ENCODE assay signal across 16 mouse cellular contexts in the genomic region with DNA sequence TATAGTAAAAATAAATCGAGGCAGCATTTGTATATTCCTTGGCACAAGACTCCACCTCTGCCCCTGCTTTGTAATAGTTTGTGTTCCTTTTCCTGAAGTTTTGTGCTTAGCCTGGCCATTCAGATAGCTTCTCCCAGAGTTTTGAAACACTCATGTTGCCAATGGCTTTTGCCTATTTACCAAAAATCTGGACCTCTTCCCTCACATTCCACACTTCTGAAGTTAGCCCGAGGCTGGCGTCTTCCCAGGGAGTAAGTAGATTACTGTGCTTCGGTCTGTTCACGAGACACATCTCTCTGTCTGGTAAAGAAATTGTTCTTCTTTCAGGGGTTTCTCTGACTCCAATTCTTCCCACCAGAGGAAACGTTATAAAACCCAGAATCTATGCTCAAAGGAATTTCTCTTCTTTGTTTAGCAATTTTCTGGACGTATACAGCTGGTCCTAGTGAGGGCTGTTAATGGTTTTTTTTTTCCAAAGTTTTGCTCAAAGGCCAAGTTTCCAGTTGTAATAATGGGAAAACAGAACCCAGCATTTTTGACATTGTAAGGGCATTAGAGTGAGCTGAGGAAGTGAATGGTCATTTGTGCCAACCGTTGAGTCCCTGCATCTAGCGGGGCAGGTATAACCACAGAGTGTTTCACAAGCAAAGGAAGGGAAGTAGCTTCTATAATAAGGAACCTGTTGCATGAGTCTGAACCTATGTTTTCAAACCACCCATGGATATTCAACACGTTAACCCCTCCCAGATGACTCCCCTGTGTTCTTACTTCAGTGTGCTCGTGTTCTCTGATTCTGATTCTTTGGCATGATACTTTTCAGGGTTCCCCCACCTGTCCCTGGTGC. TPM values are rescaled to one million over a fixed set of nuclear protein-coding genes. Genes with fewer than 3 reads are reported as not detected.
DNase-seq lines count a peak whose midpoint lies in the region; ATAC-seq lines count a peak whose summit lies in the region.
"Had no signal": no experiment of that assay in that cellular context is flagged by ENCODE, and none has a peak within 500 bp of the region (broad histone marks: within the 10 kb centered on the region; RNA-seq: fewer than 3 reads in every experiment).

No protein-coding gene starts in this region.

- H3K9me3 ChIP-seq in forebrain, embryonic 10.5 days = no peaks in the 10 kb centered on the region
- no peaks in the 10 kb centered on the region for H3K9me3 ChIP-seq in forebrain, embryonic 16.5 days (ENCODE audit: control insufficient read depth, low read length)
- H3K9me3 ChIP-seq in embryonic facial prominence, embryonic 14.5 days (ENCODE audit: control insufficient read depth, low read length) = no peaks in the 10 kb centered on the region
- H3K9me3 ChIP-seq in limb, embryonic 10.5 days (replicated peaks) = no peaks in the 10 kb centered on the region
- H3K9me3 ChIP-seq: forebrain, embryonic 15.5 days; G1E; midbrain, embryonic 13.5 days had no signal

- 63% methylated on average over 11 of the region's 11 CpGs for WGBS in forebrain, embryonic 10.5 days
- 61% methylated on average over 11 of the region's 11 CpGs for WGBS in forebrain, embryonic 16.5 days
- 40% methylated on average over 11 of the region's 11 CpGs for WGBS in embryonic facial prominence, embryonic 14.5 days
- 81% methylated on average over 11 of the region's 11 CpGs for WGBS in limb, embryonic 10.5 days

- peak overlapping the region; percentile 8; the same call in 1 of the 2 replicates for H3K27ac ChIP-seq in forebrain, embryonic 10.5 days
- H3K27ac ChIP-seq in forebrain, embryonic 16.5 days (ENCODE audit: low read length) = no peak overlapping the region
- peak overlapping the region; percentile 66 for H3K27ac ChIP-seq in embryonic facial prominence, embryonic 14.5 days (replicated peaks; ENCODE audit: low read depth, low read length)
- peak overlapping the region; percentile 75 for H3K27ac ChIP-seq in limb, embryonic 10.5 days
- H3K27ac ChIP-seq: forebrain, embryonic 15.5 days; midbrain, embryonic 13.5 days had no signal

- H3K4me1 ChIP-seq in forebrain, embryonic 10.5 days = peaks cover 13% of the 10 kb centered on the region
- no peaks in the 10 kb centered on the region for H3K4me1 ChIP-seq in forebrain, embryonic 16.5 days (replicated peaks; ENCODE audit: control insufficient read depth, insufficient read depth, low read length)
- peaks cover 13% of the 10 kb centered on the region for H3K4me1 ChIP-seq in embryonic facial prominence, embryonic 14.5 days (ENCODE audit: control insufficient read depth, insufficient read depth, low read length)
- H3K4me1 ChIP-seq in limb, embryonic 10.5 days = peaks cover 24% of the 10 kb centered on the region
- H3K4me1 ChIP-seq: forebrain, embryonic 15.5 days; midbrain, embryonic 13.5 days had no signal

- H3K27me3 ChIP-seq in forebrain, embryonic 10.5 days (ENCODE audit: poor library complexity, severe bottlenecking) = no peaks in the 10 kb centered on the region
- H3K27me3 ChIP-seq in forebrain, embryonic 16.5 days (replicated peaks; ENCODE audit: control insufficient read depth, insufficient read depth, low read length) = no peaks in the 10 kb centered on the region
- no peaks in the 10 kb centered on the region for H3K27me3 ChIP-seq in embryonic facial prominence, embryonic 14.5 days (replicated peaks; ENCODE audit: control insufficient read depth, insufficient read depth, low read length)
- H3K27me3 ChIP-seq in limb, embryonic 10.5 days (ENCODE audit: low read depth, poor library complexity, severe bottlenecking) = no peaks in the 10 kb centered on the region
- H3K27me3 ChIP-seq: forebrain, embryonic 15.5 days; midbrain, embryonic 13.5 days had no signal

- no peak overlapping the region for H3K4me3 ChIP-seq in forebrain, embryonic 10.5 days
- no peak overlapping the region for H3K4me3 ChIP-seq in forebrain, embryonic 16.5 days (replicated peaks; ENCODE audit: low read length)
- no peak overlapping the region for H3K4me3 ChIP-seq in embryonic facial prominence, embryonic 14.5 days (ENCODE audit: low read depth, low read length)
- no peak overlapping the region for H3K4me3 ChIP-seq in limb, embryonic 10.5 days
- H3K4me3 ChIP-seq: forebrain, embryonic 15.5 days; midbrain, embryonic 13.5 days had no signal

- no peaks in the 10 kb centered on the region for H3K36me3 ChIP-seq in forebrain, embryonic 10.5 days (replicated peaks)
- no peaks in the 10 kb centered on the region for H3K36me3 ChIP-seq in forebrain, embryonic 16.5 days (ENCODE audit: control insufficient read depth, insufficient read depth)
- H3K36me3 ChIP-seq in embryonic facial prominence, embryonic 14.5 days (ENCODE audit: control insufficient read depth, insufficient read depth, low read length) = no peaks in the 10 kb centered on the region
- H3K36me3 ChIP-seq in limb, embryonic 10.5 days = no peaks in the 10 kb centered on the region
- H3K36me3 ChIP-seq: forebrain, embryonic 15.5 days; G1E; midbrain, embryonic 13.5 days had no signal

- no peak overlapping the region for H3K4me2 ChIP-seq in forebrain, embryonic 16.5 days (ENCODE audit: low read length)
- H3K4me2 ChIP-seq in embryonic facial prominence, embryonic 14.5 days (ENCODE audit: low read depth, low read length) = no peak overlapping the region
- H3K4me2 ChIP-seq: forebrain, embryonic 15.5 days; midbrain, embryonic 13.5 days had no signal

- no peak for ATAC-seq in forebrain, embryonic 16.5 days
- ATAC-seq in embryonic facial prominence, embryonic 14.5 days (ENCODE audit: low read depth) = no peak
- no peak for ATAC-seq in erythroid progenitor cell, adult 5-6 weeks (replicated peaks; ENCODE audit: low FRiP score, poor library complexity, severe bottlenecking)
- ATAC-seq: forebrain, embryonic 15.5 days; hindbrain, embryonic 16.5 days; midbrain, embryonic 13.5 days had no signal

- no peak overlapping the region for H3K9ac ChIP-seq in forebrain, embryonic 16.5 days (replicated peaks; ENCODE audit: low read depth, low read length)
- H3K9ac ChIP-seq in embryonic facial prominence, embryonic 14.5 days (ENCODE audit: low read depth, low read length) = no peak overlapping the region
- H3K9ac ChIP-seq: forebrain, embryonic 15.5 days; midbrain, embryonic 13.5 days had no signal

- DNase-seq in forebrain, embryonic 10.5 days (ENCODE audit: extremely low spot score, low spot score) = no peak
- peak; percentile 67 for DNase-seq in 416B (ENCODE audit: low read depth)
- peak; percentile 76 for DNase-seq in embryonic facial prominence, embryonic 14.5 days (ENCODE audit: low spot score)
- no peak for DNase-seq in limb, embryonic 10.5 days (ENCODE audit: low spot score)
- DNase-seq in adrenal gland, postnatal 36 days = no peak
- DNase-seq in adrenal gland, adult 2 months = no peak
- DNase-seq: B cell, adult 2 months; cerebellum, adult 2 months; kidney, adult 8-10 months; kidney, postnatal 4 days had no signal

RNA-seq across cellular contexts. Expression of a gene that starts 50.1 kb away (rescaled TPM):
- polyA plus RNA-seq in forebrain, embryonic 10.5 days (2016; fragmentation: Nextera tagmentation; extraction: Ambion mirVana) = 42.0 and 43.4 TPM in 2 replicates
- 44.5 and 52.3 TPM in 2 replicates for polyA plus RNA-seq in forebrain, embryonic 16.5 days (2015; fragmentation: Nextera tagmentation; extraction: Ambion mirVana)
- polyA plus RNA-seq in embryonic facial prominence, embryonic 14.5 days (2014; fragmentation: Nextera tagmentation; extraction: Ambion mirVana) = 17.1 and 19.6 TPM in 2 replicates
- polyA plus RNA-seq in limb, embryonic 10.5 days (2016; fragmentation: Nextera tagmentation; extraction: Ambion mirVana) = 38.9 and 42.3 TPM in 2 replicates
- 1 to 10 TPM; 6.3 to 6.5 TPM for total RNA-seq in adrenal gland, postnatal 36 days (2021)
- total RNA-seq in erythroid progenitor cell, adult 5-6 weeks (2015; ENCODE audit: low replicate concordance) = 1.3 and 1.4 TPM in 2 replicates
- 0.76 and 1.7 TPM in 2 replicates for total RNA-seq in erythroid progenitor cell, adult 5-6 weeks (2017; ENCODE audit: low replicate concordance)
- 1 to 10 TPM; 2.7 to 5.9 TPM for total RNA-seq in adrenal gland, adult 2 months (2021)
- polyA plus RNA-seq in adrenal gland, adult 2 months (2012; rRNA removed) = 0.83 and 0.97 TPM in 2 replicates
- polyA plus RNA-seq: G1E had no signal

Comparison
In these comparisons a context has a peak if more than half of its experiments do, and no peak if none do; other contexts are left out.
1. DNase-seq: peak in 416B (single experiment) and embryonic facial prominence, embryonic 14.5 days (single experiment); none in forebrain, embryonic 10.5 days (single experiment), limb, embryonic 10.5 days (single experiment), adrenal gland, postnatal 36 days (0 of 2) and adrenal gland, adult 2 months (single experiment).